Mouse (Mus musculus): ENCODE results near the gene Acss3.

- TF ChIP-seq CTCF (IDR thresholded peaks at IDR 0.05; ENCODE audit: insufficient read depth, low read depth, low read length): no peak
- TF ChIP-seq POLR2A (IDR thresholded peaks at IDR 0.05; ENCODE audit: insufficient read depth, low read depth, low read length): no peak
Observed at GRCm38 (mm10) chr10:106914822-106915221, 208.6 kb downstream of the Acss3 start.

All from olfactory bulb, adult 2 months (tissue).